Mouse (Mus musculus): ENCODE measurements around the gene Lpin1.

The Lpin1 gene

DNA sequence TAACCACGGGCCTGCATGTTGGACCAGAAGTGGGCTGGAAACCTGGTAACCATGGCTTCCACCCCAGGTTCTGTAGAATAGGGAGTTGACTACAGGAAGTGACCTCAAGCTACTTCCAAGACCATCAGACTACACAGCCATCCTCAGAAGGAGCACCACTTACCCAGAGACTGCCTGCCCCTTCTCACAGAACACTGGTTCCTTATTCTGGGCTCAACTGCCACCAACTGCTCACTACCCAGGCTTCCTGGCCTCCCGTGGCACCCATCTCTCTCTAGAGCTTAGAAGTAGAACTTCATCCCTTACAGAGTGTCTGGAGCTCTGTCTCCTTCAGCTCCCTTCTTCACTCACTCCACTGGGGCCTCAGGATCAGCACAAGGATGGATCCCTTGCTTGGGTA lies at the start of gene Lpin1:
TSS of gene Lpin1 (minus strand) at position 31 of the 400 bp plus-strand sequence.
- DNase-seq (ENCODE audit: low read depth in 2 of 2, low spot score in 2 of 2): no peak

DNA sequence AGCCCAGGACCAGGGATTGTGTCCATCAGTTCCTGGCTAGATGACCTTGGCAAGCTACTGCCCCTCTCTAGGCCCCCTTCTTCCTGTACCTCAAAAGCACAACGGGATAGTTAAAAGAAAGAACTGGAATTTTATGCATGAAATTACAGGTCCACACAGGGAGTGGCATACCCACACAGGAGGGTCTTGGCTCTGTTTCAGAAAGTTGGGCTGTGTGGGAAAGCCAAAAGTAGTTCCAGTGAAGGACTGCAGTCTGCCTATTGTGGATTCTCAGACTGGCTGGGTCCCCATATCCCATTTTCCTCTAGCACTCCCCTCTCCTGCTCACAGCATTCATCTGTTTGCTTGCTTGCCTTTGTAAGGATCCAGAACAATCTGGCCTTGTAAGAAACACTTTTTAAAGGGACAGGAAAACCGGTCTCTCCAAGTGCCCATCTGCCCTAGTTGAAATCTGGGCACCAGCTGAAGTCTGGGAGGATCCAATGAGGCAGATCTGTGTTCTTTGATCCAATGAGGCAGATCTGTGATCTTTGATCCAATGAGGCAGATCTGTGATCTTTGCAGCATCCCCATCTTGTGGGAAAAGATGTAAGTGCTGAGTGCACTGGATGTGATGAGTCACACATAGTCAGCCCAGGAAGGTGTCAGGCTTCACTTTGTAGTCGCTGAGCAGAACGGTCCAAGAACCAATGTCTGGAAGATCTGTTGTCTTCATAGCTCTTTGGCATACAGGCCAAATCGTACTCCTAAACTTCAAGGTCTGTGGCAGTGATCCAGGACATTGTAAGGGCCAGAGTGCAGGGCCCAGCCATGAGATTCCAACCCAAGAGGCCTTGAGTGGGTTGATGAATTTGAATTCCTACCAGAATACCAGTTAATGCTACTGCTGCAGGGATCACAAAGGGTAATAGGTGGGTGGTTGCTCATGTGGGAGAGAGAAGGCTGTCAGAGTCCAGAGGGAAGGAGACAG lies 46.4 kb upstream of the Lpin1 start:
- no peak for DNase-seq (ENCODE audit: low read depth in 2 of 2, low spot score in 2 of 2)

DNA sequence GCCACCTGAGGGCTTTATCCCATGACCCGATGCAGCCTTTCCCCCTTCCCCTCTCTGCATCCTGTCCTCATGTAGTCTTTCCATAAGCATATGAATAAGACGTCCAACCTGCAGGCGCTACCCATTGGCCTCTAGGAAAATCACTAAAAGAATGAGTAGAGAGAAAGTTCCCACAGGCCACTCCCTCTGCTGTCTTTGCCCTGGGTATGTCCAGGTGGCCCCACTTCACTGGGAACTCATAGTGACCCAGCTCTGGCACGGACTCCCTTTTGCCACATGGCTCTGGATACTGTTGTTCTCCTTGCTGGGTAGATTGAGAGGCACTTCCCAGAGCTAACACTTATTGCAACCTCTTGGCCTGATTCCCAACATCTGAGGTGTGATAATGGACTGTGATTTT lies 44.8 kb upstream of the Lpin1 start:
- no peak for DNase-seq (ENCODE audit: low read depth in 2 of 2, low spot score in 2 of 2)

GRCm38 (mm10) chr12:16653332-16654093 lies 42.7 kb upstream of the Lpin1 start, which contains the start of gene Ntsr2:
Gene Ntsr2, plus strand, starts transcription at chr12:16653382.
- no peak for DNase-seq (ENCODE audit: low read depth in 2 of 2, low spot score in 2 of 2)

DNA sequence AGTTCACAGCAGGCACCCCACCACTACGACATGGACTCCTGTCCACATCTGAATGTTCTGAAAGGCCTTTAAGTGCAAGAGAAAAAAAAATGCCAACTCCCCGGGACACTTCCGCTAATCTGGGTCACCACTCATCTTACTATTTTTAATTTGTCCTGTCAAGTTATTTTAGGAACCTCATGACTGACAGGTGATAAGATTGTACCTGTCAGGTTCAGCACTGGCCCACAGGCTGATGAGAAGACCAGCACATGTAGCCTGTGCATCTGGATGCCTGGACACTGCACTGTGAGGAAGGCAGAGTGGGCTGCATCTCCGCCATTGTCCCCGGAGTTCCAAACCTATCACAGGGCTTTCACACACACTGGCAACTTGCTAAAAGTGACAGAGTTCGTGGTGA lies 39.1 kb upstream of the Lpin1 start:
- no peak for DNase-seq (ENCODE audit: low read depth in 2 of 2, low spot score in 2 of 2)

DNA sequence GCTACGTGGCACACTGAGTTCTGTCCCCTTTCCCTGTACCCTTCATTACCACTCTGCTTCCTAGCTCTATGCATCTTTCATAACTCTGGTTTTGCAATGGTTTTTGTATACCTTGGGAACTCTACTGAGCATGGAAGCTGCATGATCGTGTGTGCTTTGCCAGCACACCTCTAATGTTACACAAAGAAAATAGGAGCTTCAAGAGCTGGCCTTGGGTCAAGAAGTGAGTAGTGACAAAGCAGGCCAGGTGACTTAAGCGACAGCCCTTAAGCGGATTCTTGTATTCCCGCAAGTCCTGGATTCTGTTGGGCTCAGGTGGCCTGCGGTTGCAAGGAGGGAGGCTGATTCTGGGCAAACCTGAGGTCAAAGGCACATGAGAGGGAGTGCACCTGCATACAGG lies 37.5 kb upstream of the Lpin1 start:
- DNase-seq (ENCODE audit: low read depth in 2 of 2, low spot score in 2 of 2): no peak

DNA sequence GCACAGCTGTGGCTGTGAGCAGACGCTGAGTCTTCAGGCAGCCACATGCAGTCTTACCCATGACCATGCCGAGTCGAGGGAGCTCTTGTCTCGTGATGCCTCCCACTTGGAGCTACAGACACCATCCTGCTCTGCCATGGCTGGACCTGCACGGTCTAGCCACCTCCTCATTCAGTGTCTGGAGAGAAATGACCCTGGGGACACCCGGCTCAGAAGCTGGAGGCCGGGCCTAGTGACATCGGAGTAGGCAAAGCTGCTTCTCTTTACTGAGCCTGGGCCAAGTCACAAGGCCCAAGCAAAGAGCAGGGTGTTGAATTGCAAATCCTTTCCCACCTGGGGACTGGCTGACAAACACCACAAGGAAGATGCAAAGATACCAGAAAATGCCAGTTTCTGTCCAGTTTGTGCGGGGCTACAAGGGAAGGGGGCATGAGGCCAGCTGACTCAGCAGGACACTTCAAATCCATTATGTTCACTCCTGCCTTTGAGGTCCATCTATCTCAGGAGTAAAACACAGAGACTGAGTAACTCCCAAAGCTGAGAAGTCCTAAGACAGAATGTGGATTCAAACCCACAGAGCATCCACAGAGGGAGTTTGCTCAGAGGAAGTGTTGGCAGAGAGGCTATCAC lies 36.1 kb upstream of the Lpin1 start:
- no peak for DNase-seq (ENCODE audit: low read depth in 2 of 2, low spot score in 2 of 2)

GRCm38 (mm10) chr12:16644698-16645097 lies 33.9 kb upstream of the Lpin1 start:
- no peak for DNase-seq (ENCODE audit: low read depth in 2 of 2, low spot score in 2 of 2)

GRCm38 (mm10) chr12:16643508-16644345 lies 33.0 kb upstream of the Lpin1 start:
- no peak for DNase-seq (ENCODE audit: low read depth in 2 of 2, low spot score in 2 of 2)

DNA sequence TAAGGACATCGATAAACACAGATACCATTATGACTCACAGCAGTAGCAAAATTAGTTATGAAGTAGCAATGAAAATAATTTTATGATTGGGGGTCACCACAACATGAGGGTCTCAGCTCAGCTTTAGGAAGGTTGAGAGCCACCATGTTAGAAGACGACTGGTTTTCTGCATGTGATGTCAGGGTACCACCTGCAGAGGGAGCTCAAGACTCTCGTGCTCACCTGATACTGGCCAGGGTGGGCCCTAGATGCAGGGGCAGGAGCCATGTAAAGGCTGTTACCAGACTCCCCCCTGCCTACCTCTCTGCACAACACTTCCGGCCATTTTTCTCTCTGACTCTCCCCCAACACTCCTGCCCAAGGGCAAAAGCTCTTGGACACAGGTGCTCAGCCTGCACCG lies 31.2 kb upstream of the Lpin1 start:
- no peak for DNase-seq (ENCODE audit: low read depth in 2 of 2, low spot score in 2 of 2)

GRCm38 (mm10) chr12:16640075-16640474 lies 29.3 kb upstream of the Lpin1 start:
- DNase-seq (ENCODE audit: low read depth in 2 of 2, low spot score in 2 of 2): no peak

- no peak for DNase-seq (ENCODE audit: low read depth in 2 of 2, low spot score in 2 of 2)
Observed at GRCm38 (mm10) chr12:16639078-16639771, 28.5 kb upstream of the Lpin1 start.

- no peak for DNase-seq (ENCODE audit: low read depth in 2 of 2, low spot score in 2 of 2)
Observed at GRCm38 (mm10) chr12:16635816-16636215, 25.1 kb upstream of the Lpin1 start.

DNA sequence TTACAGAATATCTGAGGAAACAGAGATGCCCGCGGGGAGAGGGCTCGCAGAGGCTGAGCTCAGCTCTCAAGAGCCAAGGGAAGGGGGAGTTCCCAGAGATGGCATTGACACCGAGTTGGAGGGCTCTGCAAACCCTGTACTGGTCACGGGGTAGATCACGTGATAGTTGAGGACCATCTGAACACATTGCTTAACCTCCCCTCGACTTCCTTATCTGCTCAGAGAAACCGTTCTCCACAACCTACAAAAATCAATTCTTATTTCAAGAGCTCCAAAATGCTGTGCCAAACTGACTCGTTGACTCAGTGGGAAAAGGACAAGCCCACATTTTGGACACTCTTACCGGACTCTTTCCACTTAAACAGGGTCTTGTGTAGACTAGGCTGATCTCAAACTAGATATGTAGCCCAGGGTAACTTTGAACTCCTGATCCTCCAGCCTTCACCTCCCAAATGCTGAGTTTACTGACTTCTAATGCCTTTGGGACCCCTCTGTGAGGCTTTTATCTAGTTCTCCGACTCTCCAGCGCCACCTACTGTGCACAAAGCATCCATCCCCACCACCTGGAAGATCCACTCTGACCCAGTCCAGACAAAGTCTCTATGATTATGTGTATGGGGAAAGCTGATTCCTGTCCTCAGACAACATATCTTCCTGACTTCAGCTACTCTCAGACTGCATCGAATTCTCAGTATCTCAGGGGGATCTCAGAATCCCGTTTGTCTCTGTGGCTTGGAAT lies 23.5 kb upstream of the Lpin1 start:
- peak; percentile 16 to 40 for DNase-seq (ENCODE audit: low read depth in 2 of 2, low spot score in 2 of 2)

- no peak for DNase-seq (ENCODE audit: low read depth in 2 of 2, low spot score in 2 of 2)
Observed at GRCm38 (mm10) chr12:16633235-16633634, 22.5 kb upstream of the Lpin1 start.

- DNase-seq (ENCODE audit: low read depth in 2 of 2, low spot score in 2 of 2): no peak
Observed at GRCm38 (mm10) chr12:16631423-16631822, 20.7 kb upstream of the Lpin1 start.

DNA sequence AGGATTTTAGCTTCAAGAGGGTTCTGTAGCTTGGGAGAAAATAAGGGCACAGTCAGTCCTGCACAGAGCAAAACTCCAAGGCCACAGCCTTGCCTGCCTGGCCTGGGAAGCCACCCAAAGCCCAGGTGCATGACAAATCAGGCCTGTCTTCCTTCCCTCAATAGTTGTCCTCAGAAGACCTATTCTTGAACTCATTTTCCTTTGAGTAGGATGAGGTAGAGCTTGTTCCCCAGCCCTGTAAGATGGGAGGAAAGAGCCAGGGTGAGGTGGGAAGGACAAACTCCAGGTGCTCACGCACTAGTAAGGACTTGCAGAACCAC lies 20.1 kb upstream of the Lpin1 start:
- no peak for DNase-seq (ENCODE audit: low read depth in 2 of 2, low spot score in 2 of 2)

DNA sequence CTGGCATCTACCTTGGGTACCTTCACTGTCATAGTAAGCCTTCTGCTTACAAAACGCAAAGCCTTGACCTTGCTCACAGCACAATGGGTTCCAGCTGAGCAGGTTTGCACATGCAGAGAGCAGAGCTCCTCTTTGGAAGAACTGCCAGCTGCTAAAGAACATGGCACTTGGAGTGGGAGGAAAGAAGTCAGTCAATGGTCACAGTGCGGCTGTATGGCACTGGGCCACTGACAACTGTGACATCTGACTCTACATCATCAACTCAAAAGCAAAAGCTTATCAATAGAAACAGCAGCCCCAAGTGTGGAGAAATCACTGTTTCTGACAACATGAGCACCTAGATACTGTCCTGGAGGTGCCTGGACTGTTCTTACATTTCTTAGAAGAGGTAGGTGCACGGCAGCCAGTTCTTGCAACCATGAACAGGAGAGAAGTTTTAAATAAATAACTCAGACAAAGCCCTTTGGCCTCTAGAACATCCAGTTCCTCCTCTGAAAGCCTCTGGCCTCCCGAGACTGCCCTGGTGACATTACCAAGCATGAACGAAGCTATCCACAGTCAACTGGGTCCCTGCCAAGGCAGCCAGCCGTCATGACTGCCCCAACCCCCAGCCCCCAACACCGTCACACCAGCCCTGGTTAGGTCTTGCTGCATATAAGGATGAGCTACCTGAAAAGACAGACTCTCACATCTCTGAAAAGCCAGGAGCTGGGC lies 19.5 kb upstream of the Lpin1 start:
- no peak for DNase-seq (ENCODE audit: low read depth in 2 of 2, low spot score in 2 of 2)

DNA sequence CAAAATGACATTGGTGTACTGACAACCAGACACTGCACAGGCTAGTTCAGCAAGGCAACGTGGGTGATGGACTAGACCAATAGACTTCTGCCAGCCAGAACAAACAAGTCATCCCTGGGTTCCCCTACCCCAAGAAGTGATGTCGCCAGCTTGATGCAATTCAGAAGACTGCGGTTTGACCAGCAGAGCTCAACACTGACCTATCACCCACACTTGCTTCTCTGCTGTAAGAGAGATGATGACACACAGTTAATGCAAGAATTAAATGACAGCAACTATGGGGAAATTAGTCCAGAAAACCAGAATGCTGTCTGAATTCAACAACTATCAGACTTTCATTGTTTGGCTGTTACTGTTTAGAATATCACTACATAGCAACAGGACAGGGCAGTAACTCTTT lies 9.5 kb upstream of the Lpin1 start:
- no peak for DNase-seq (ENCODE audit: low read depth in 2 of 2, low spot score in 2 of 2)
